Mouse (Mus musculus): ENCODE measurements around the gene Dab1.

Gene Dab1

DNA sequence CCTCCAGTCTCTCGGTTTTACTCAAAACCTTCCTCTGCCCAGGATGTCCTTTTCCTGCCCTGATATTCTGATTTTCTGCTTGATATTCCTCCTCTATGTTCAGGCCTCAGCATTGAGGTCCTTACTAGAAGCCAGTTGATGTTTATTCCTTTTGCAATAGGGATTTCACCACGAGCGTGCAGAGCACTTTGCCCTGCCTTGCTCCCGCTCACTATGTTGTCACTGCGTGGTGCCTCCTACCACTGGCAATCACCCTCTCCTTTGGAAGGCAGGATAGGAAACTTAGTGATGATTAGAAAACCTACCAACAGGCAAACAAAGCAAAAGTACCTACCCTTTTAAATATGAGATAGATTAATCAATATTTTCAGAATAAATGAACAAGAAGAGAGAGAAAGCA lies 1160.3 kb downstream of the Dab1 start:
- no peak for DNase-seq

DNA sequence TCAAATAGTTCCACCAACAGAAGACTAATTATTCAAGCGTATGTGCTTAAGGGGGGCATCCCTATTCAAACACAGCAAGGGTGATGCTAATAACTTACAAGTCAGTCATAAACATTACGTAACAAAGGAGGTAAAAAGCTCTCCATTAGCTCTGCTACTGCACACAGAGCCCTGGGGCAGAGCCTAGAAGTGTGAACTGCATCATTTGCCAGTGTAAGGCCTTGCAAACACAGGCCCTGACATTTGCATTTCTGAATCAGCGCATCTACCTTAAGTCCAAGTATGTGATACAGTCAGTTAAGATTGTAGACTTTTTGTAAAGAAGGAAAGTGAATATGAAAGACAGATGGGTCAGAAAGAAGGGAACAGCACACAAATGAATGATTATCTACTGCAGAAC lies 1162.3 kb downstream of the Dab1 start:
- DNase-seq = no peak

DNA sequence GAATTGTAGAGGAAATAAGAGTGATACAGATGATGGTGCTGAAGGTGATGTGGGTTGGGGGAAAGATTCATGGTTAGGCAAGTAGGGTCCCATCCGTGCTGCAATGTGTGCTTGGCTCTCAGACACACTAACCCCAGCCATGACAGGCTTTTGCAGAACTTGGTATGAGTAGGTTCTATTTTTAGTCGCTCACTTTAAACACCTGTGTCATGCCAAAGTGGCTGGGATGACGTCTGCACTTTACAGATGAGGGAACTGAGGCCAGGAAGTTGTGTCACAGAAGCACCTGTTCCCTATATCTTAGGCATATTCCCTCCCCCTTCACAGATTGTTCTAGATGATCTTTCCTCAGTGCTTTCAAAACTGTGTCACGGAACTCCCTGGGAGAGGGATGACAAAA lies 1163.2 kb downstream of the Dab1 start:
- no peak for DNase-seq

DNA sequence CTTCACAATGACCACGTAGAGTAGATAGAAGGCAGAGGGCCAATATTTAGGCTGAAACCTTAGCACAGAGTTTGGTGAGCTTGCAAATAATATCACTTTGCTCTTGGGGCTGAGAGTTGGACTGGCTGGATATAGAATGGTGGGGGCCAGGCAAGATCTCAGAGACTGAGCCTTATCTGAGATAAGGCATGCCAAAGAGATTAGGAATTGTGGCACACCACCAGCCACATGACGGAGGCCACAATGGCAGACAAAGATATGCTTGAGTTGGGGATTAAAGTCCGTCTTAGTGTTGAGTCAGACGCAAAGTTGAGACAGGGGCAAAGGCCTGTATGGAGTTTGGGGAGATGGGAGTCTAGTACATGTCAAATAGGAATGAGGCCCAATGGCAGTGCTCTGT lies 1173.0 kb downstream of the Dab1 start:
- DNase-seq = no peak
